Mouse (Mus musculus) common myeloid progenitor, adult 5-6 weeks (primary cell): Measurements from ENCODE around the gene Rdx. TPM values are rescaled to one million over a fixed set of nuclear protein-coding genes. Genes with fewer than 3 reads are reported as not detected.
"Not testable (repeated sequence)": the region's sequence is repeated elsewhere in the genome, so short reads cannot be mapped to it uniquely, and the experiment has no call there.

Source experiments
- ATAC-seq: replicated peaks from 2 replicates; pipeline ENCODE4 v1.8.0; 2016; ENCODE audit warnings: low read depth, mild to moderate bottlenecking, moderate TSS enrichment, inconsistent platforms; ENCODE audit not compliant: poor library complexity, severe bottlenecking
- total RNA-seq: library from RNA; stranded (forward); fragments of 200-1000, 187-1606 nt; gene quantifications from 2 replicates; pipeline ENCODE4 v1.2.3, GENCODE M21; 2017

Gene Rdx
- total RNA-seq, 1 experiment from 2014 or later, result 249 TPM

GRCm38 (mm10) chr9:52050361-52050760, 3.4 kb downstream of the Rdx start:
- no peak for ATAC-seq

GRCm38 (mm10) chr9:52052221-52052620, 5.2 kb downstream of the Rdx start:
- no peak for ATAC-seq

GRCm38 (mm10) chr9:52055313-52055712, 8.3 kb downstream of the Rdx start:
- ATAC-seq, result no peak

GRCm38 (mm10) chr9:52059788-52060187, 12.8 kb downstream of the Rdx start:
- ATAC-seq, result no peak

- ATAC-seq, result no peak
Measured at GRCm38 (mm10) chr9:52070052-52070451, 23.1 kb downstream of the Rdx start.

- not testable (repeated sequence) for ATAC-seq
Measured at GRCm38 (mm10) chr9:52071352-52071751, 24.4 kb downstream of the Rdx start.

- no peak for ATAC-seq
Measured at GRCm38 (mm10) chr9:52072202-52072601, 25.2 kb downstream of the Rdx start.

GRCm38 (mm10) chr9:52076089-52076488, 29.1 kb downstream of the Rdx start:
- ATAC-seq, result no peak

- ATAC-seq, result no peak
Measured at GRCm38 (mm10) chr9:52077692-52078091, 30.7 kb downstream of the Rdx start.

GRCm38 (mm10) chr9:52081979-52082378, 35.0 kb downstream of the Rdx start:
- no peak for ATAC-seq

- ATAC-seq, result no peak
Measured at GRCm38 (mm10) chr9:52082414-52082813, 35.4 kb downstream of the Rdx start.

GRCm38 (mm10) chr9:52091752-52092151, 44.8 kb downstream of the Rdx start:
- ATAC-seq, result no peak

- no peak for ATAC-seq
Measured at GRCm38 (mm10) chr9:52092311-52092710, 45.3 kb downstream of the Rdx start.

- peak; percentile 76 for ATAC-seq
Measured at GRCm38 (mm10) chr9:52093108-52093507, 46.1 kb downstream of the Rdx start.

- no peak for ATAC-seq
Measured at GRCm38 (mm10) chr9:52094016-52094415, 47.0 kb downstream of the Rdx start.

- no peak for ATAC-seq
Measured at GRCm38 (mm10) chr9:52094471-52094980, 47.6 kb downstream of the Rdx start.

GRCm38 (mm10) chr9:52095666-52096065, 48.7 kb downstream of the Rdx start:
- ATAC-seq, result no peak

- ATAC-seq, result no peak
Measured at GRCm38 (mm10) chr9:52097386-52097785, 50.4 kb downstream of the Rdx start.

GRCm38 (mm10) chr9:52098600-52098999, 51.6 kb downstream of the Rdx start:
- ATAC-seq, result peak; percentile 89

- ATAC-seq, result no peak
Measured at GRCm38 (mm10) chr9:52100426-52100825, 53.5 kb downstream of the Rdx start.

GRCm38 (mm10) chr9:52102060-52102844, 55.3 kb downstream of the Rdx start:
- ATAC-seq, result 0 out of 2 replicates have a peak, but pooled peaks have one; percentile 11
